Mouse (Mus musculus) E14TG2a.4 (cell line): Measurements from ENCODE around the gene Scfd2.

ENCODE experiments used
- CTCF ChIP-seq: conservative IDR thresholded peaks from 2 replicates; pipeline ENCODE4 v1.5.1; 2014; ENCODE audit warnings: low read length
- POU5F1 ChIP-seq: IDR thresholded peaks from 2 replicates; pipeline ENCODE4 v1.6.1; 2014; ENCODE audit warnings: low read length, borderline replicate concordance

DNA sequence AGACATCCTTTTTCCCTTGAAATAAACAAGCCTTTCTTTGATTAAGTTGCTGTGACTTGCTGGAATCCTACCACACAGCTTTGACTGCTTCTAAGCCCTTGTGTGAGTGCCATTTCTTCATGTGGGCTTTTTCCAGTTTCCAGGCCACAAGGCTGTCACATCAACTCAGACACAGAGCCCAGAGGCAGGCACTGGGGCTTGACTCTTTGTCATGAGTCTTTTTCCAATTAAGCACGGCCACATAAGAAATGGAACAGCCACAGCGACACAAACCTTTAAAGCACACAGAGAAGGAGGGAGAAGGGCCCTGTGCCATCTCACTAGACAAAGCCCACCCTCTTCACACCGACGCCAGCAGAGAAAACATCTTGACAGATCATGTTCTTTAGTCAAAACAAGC, 313.0 kb downstream of the Scfd2 start:
- TF ChIP-seq CTCF (no peak), POU5F1 (no peak)
